Mouse (Mus musculus) lung, embryonic 14.5 days (tissue): Measurements from ENCODE around the gene Cdh11. TPM values are rescaled to one million over a fixed set of nuclear protein-coding genes. Genes with fewer than 3 reads are reported as not detected.

Experiments used
- ATAC-seq: fragments of 200-750 bp; cut with Nextera tagmentation; 2 replicates; pipeline ENCODE4 v1.8.0; 2017; ENCODE audit warnings: mild to moderate bottlenecking, moderate TSS enrichment, moderate library complexity; ENCODE audit not compliant: insufficient read depth
- DNase-seq: peaks from one replicate; pipeline ENCODE4 v3.0.0-alpha.2; 2015
- H3K27ac ChIP-seq: fragments of 300-500 bp; sonication (generic); 2 replicates; pipeline ENCODE4 v1.5.1; 2014; ENCODE audit warnings: low read depth, mild to moderate bottlenecking, moderate library complexity
- H3K27me3 ChIP-seq: fragments of 300-500 bp; sonication (generic); 2 replicates; pipeline ENCODE4 v1.6.1; 2014; ENCODE audit warnings: low read length, control low read depth; ENCODE audit not compliant: insufficient read depth
- H3K36me3 ChIP-seq: fragments of 300-500 bp; sonication (generic); 2 replicates; pipeline ENCODE4 v1.6.1; 2014; ENCODE audit warnings: control low read depth; ENCODE audit not compliant: insufficient read depth
- H3K4me1 ChIP-seq: fragments of 300-500 bp; sonication (generic); 2 replicates; pipeline ENCODE4 v1.6.1; 2014; ENCODE audit warnings: antibody characterized with exemption, control low read depth; ENCODE audit not compliant: insufficient read depth
- H3K4me2 ChIP-seq: fragments of 300-500 bp; sonication (generic); 2 replicates; pipeline ENCODE4 v1.6.1; 2014; ENCODE audit warnings: mild to moderate bottlenecking
- H3K4me3 ChIP-seq: fragments of 300-500 bp; sonication (generic); 2 replicates; pipeline ENCODE4 v1.5.1; 2014; ENCODE audit warnings: low read depth, low read length
- H3K9ac ChIP-seq: fragments of 300-500 bp; sonication (generic); 2 replicates; pipeline ENCODE4 v1.6.1; 2014
- H3K9me3 ChIP-seq: fragments of 300-500 bp; sonication (generic); 2 replicates; pipeline ENCODE4 v1.6.1; 2016; ENCODE audit warnings: low read depth, low read length, control low read depth
- CTCF ChIP-seq: IDR thresholded peaks from 2 replicates; pipeline ENCODE4 v1.5.1; 2016; ENCODE audit warnings: antibody characterized with exemption, low read depth
- WGBS: fragments of 180-500 bp; shearing (Covaris S2); extraction: QIAGEN DNeasy Blood & Tissue Kit; methylation state at CpG from one replicate; pipeline ENCODE4 v1.1.7; 2014; 5-methylcytosine and 5-hydroxymethylcytosine counted together
- polyA plus RNA-seq: library from polyadenylated mRNA; unstranded; fragments of >200 nt; fragmentation: Nextera tagmentation; extraction: Ambion mirVana; gene quantifications from 2 replicates; pipeline ENCODE4 v1.2.1, GENCODE M21; 2014

The Cdh11 gene
- polyA plus RNA-seq, 1 experiment from 2014 or later = 263 TPM

- no peaks in the 10 kb centered on the region for H3K27me3 ChIP-seq
- peaks cover 16% of the 10 kb centered on the region for H3K36me3 ChIP-seq
- H3K4me1 ChIP-seq = no peaks in the 10 kb centered on the region
- H3K4me3 ChIP-seq = peak overlapping the region; percentile 85
- no peaks in the 10 kb centered on the region for H3K9me3 ChIP-seq
- DNase-seq (peak; percentile 54), ATAC-seq (no peak)
- H3K27ac ChIP-seq = peak overlapping the region; percentile 99
- no peak for TF ChIP-seq CTCF
- peak overlapping the region; percentile 99 for H3K9ac ChIP-seq
- peak overlapping the region; percentile 82 for H3K4me2 ChIP-seq
- WGBS = 6% methylated on average over 11 of the region's 11 CpGs
These were observed 2.5 kb downstream of the Cdh11 start for GRCm38 (mm10) chr8:102782707-102783489.

- Histone ChIP-seq H3K4me2 (peak overlapping the region; percentile 82), H3K9me3 (no peaks in the 10 kb centered on the region), H3K4me1 (no peaks in the 10 kb centered on the region), H3K36me3 (peaks cover 36% of the 10 kb centered on the region), H3K9ac (peak overlapping the region; percentile 99), H3K4me3 (peak overlapping the region; percentile 85), H3K27ac (peak overlapping the region; percentile 43; the same call in 1 of the 2 replicates), H3K27me3 (no peaks in the 10 kb centered on the region)
- ATAC-seq = 0 out of 2 replicates have a peak, but pooled peaks have one; percentile 5
- peak; percentile 94 for TF ChIP-seq CTCF
- DNase-seq = peak; percentile 97
- WGBS = under 1% methylated on average over 12 of the region's 12 CpGs
These were observed 4.5 kb downstream of the Cdh11 start for GRCm38 (mm10) chr8:102780899-102781298.

GRCm38 (mm10) chr8:102774594-102774993, 10.8 kb downstream of the Cdh11 start:
- Histone ChIP-seq H3K9me3 (no peaks in the 10 kb centered on the region), H3K9ac (no peak overlapping the region), H3K27me3 (no peaks in the 10 kb centered on the region), H3K27ac (no peak overlapping the region), H3K36me3 (peaks cover 84% of the 10 kb centered on the region), H3K4me2 (no peak overlapping the region), H3K4me1 (peaks cover 3% of the 10 kb centered on the region; the same call in 1 of the 2 replicates), H3K4me3 (no peak overlapping the region)
- ATAC-seq (peak; percentile 66), DNase-seq (peak; percentile 79)
- 29% methylated on average over 1 of the region's 1 CpGs for WGBS
- no peak for TF ChIP-seq CTCF

- H3K4me1 ChIP-seq = peaks cover 3% of the 10 kb centered on the region; the same call in 1 of the 2 replicates
- H3K9ac ChIP-seq = no peak overlapping the region
- no peak for ATAC-seq
- no peaks in the 10 kb centered on the region for H3K9me3 ChIP-seq
- no peak for TF ChIP-seq CTCF
- no peak overlapping the region for H3K4me2 ChIP-seq
- H3K4me3 ChIP-seq = no peak overlapping the region
- no peak for DNase-seq
- H3K27ac ChIP-seq = no peak overlapping the region
- H3K27me3 ChIP-seq = no peaks in the 10 kb centered on the region
- H3K36me3 ChIP-seq = peaks cover 64% of the 10 kb centered on the region
- 77% methylated on average over 2 of the region's 2 CpGs for WGBS
These were observed 14.0 kb downstream of the Cdh11 start for GRCm38 (mm10) chr8:102771456-102771855.

GRCm38 (mm10) chr8:102753839-102754238, 31.6 kb downstream of the Cdh11 start:
- Histone ChIP-seq H3K9ac (no peak overlapping the region), H3K27me3 (no peaks in the 10 kb centered on the region), H3K27ac (no peak overlapping the region), H3K4me1 (no peaks in the 10 kb centered on the region), H3K4me3 (no peak overlapping the region), H3K9me3 (no peaks in the 10 kb centered on the region), H3K36me3 (peaks cover 37% of the 10 kb centered on the region; the same call in 1 of the 2 replicates), H3K4me2 (no peak overlapping the region)
- DNase-seq = no peak
- no peak for ATAC-seq
- WGBS = 81% methylated on average over 5 of the region's 5 CpGs
- no peak for TF ChIP-seq CTCF

GRCm38 (mm10) chr8:102742940-102743339, 42.5 kb downstream of the Cdh11 start:
- no peak for TF ChIP-seq CTCF
- peaks cover 16% of the 10 kb centered on the region; the same call in 1 of the 2 replicates for H3K36me3 ChIP-seq
- DNase-seq (no peak), ATAC-seq (no peak)
- H3K9me3 ChIP-seq = no peaks in the 10 kb centered on the region
- no peak overlapping the region for H3K4me2 ChIP-seq
- 57% methylated on average over 3 of the region's 3 CpGs for WGBS
- no peak overlapping the region for H3K4me3 ChIP-seq
- H3K4me1 ChIP-seq = no peaks in the 10 kb centered on the region
- no peak overlapping the region for H3K27ac ChIP-seq
- H3K27me3 ChIP-seq = no peaks in the 10 kb centered on the region
- no peak overlapping the region for H3K9ac ChIP-seq

GRCm38 (mm10) chr8:102742008-102742591, 43.3 kb downstream of the Cdh11 start:
- peaks cover 23% of the 10 kb centered on the region; the same call in 1 of the 2 replicates for H3K36me3 ChIP-seq
- no peak overlapping the region for H3K27ac ChIP-seq
- 81% methylated on average over 5 of the region's 5 CpGs for WGBS
- H3K4me3 ChIP-seq = no peak overlapping the region
- H3K4me1 ChIP-seq = no peaks in the 10 kb centered on the region
- H3K9ac ChIP-seq = no peak overlapping the region
- no peak overlapping the region for H3K4me2 ChIP-seq
- DNase-seq (no peak), ATAC-seq (no peak)
- no peak for TF ChIP-seq CTCF
- no peaks in the 10 kb centered on the region for H3K27me3 ChIP-seq
- H3K9me3 ChIP-seq = no peaks in the 10 kb centered on the region
